Mouse (Mus musculus) C2C12 (cell line): ENCODE measurements at regions not wholly inside any gene's neighbourhood (a gene's known extent, or its start where the extent isn't known, plus 50 kb on each side); places are given as distances from the start of the nearest gene placed in this dataset.
A peak's percentile ranks its signal among the peaks of the same experiment; 100 is the strongest.

Experiments used
- CEBPB ChIP-seq: IDR thresholded peaks from one replicate; pipeline ENCODE4 v1.6.1; 2011; ENCODE audit warnings: low read depth, mild to moderate bottlenecking, control low read depth, moderate library complexity
- CTCF ChIP-seq: IDR thresholded peaks from one replicate; pipeline ENCODE4 v1.5.1; 2011; ENCODE audit not compliant: control insufficient read depth, insufficient read depth, insufficient read length
- FOSL1 ChIP-seq: IDR thresholded peaks from one replicate; pipeline ENCODE4 v1.8.0; 2011; ENCODE audit warnings: mild to moderate bottlenecking, low read length; ENCODE audit not compliant: poor library complexity, insufficient read depth, severe bottlenecking
- MAX ChIP-seq: IDR thresholded peaks from one replicate; pipeline ENCODE4 v1.6.1; 2011; ENCODE audit warnings: mild to moderate bottlenecking, control low read depth
- MYOD1 ChIP-seq: IDR thresholded peaks from one replicate; pipeline ENCODE4 v1.6.1; 2011; ENCODE audit warnings: low read depth; ENCODE audit not compliant: control insufficient read depth, insufficient read length
- MYOG ChIP-seq: IDR thresholded peaks from one replicate; pipeline ENCODE4 v1.6.1; 2011; ENCODE audit not compliant: control insufficient read depth, insufficient read length; ENCODE audit errors: extremely low read depth
- USF1 ChIP-seq: IDR thresholded peaks from one replicate; pipeline ENCODE4 v1.6.1; 2011; ENCODE audit warnings: low read depth, mild to moderate bottlenecking, control low read depth, moderate library complexity

- TF ChIP-seq CTCF, result no peak
- no peak for TF ChIP-seq USF1
- TF ChIP-seq MYOD1, result no peak
- TF ChIP-seq MYOG, result no peak
- TF ChIP-seq CEBPB, result no peak
- peak; percentile 68 for TF ChIP-seq FOSL1
- TF ChIP-seq MAX, result no peak
Measured at GRCm38 (mm10) chr13:5769283-5770260, 91.7 kb upstream of the Klf6 start.
